Mouse (Mus musculus): ENCODE results near the gene Emx1. TPM values are rescaled to one million over a fixed set of nuclear protein-coding genes. Genes with fewer than 3 reads are reported as not detected.
"Not testable (repeated sequence)": the region's sequence is repeated elsewhere in the genome, so short reads cannot be mapped to it uniquely, and the experiment has no call there.

The Emx1 gene
- total and polyA plus RNA-seq, 2 experiments from 2014 or later, result 0.11 to 0.52 TPM

GRCm38 (mm10) chr6:85153970-85154540 lies 33.2 kb upstream of the Emx1 start:
- Histone ChIP-seq H3K9ac (replicated peaks; ENCODE audit: low read length) (no peak overlapping the region), H3K27ac (no peak overlapping the region), H3K27me3 (ENCODE audit: insufficient read depth, low read length) (no peaks in the 10 kb centered on the region), H3K36me3 (ENCODE audit: insufficient read depth, low read length) (no peaks in the 10 kb centered on the region), H3K4me1 (ENCODE audit: insufficient read depth, low read length) (no peaks in the 10 kb centered on the region), H3K4me3 (ENCODE audit: low read length) (no peak overlapping the region), H3K9me3 (ENCODE audit: low read length) (no peaks in the 10 kb centered on the region), H3K4me2 (ENCODE audit: low read depth, low read length) (no peak overlapping the region)
- TF ChIP-seq CTCF (IDR thresholded peaks at IDR 0.05; ENCODE audit: low read depth), result peak; percentile 90
- DNase-seq (ENCODE audit: low spot score) (peak; percentile 91), ATAC-seq (peak; percentile 79)
- 11% methylated on average over 9 of the region's 9 CpGs for WGBS

- H3K36me3 ChIP-seq (ENCODE audit: insufficient read depth, low read length), result no peaks in the 10 kb centered on the region
- H3K27me3 ChIP-seq (ENCODE audit: insufficient read depth, low read length), result no peaks in the 10 kb centered on the region
- H3K9me3 ChIP-seq (ENCODE audit: low read length), result no peaks in the 10 kb centered on the region
- 2% methylated on average over 34 of the region's 34 CpGs for WGBS
- H3K27ac ChIP-seq, result no peak overlapping the region
- TF ChIP-seq CTCF (IDR thresholded peaks at IDR 0.05; ENCODE audit: low read depth), result peak; percentile 67
- peak overlapping the region; percentile 70 for H3K4me2 ChIP-seq (ENCODE audit: low read depth, low read length)
- ATAC-seq (peak; percentile 30; the same call in 1 of the 2 replicates), DNase-seq (ENCODE audit: low spot score) (peak; percentile 66)
- H3K9ac ChIP-seq (replicated peaks; ENCODE audit: low read length), result peak overlapping the region; percentile 7; the same call in 1 of the 2 replicates
- peak overlapping the region; percentile 20 for H3K4me3 ChIP-seq (ENCODE audit: low read length)
- no peaks in the 10 kb centered on the region for H3K4me1 ChIP-seq (ENCODE audit: insufficient read depth, low read length)
These were observed 32.2 kb upstream of the Emx1 start for GRCm38 (mm10) chr6:85154861-85155528.

DNA sequence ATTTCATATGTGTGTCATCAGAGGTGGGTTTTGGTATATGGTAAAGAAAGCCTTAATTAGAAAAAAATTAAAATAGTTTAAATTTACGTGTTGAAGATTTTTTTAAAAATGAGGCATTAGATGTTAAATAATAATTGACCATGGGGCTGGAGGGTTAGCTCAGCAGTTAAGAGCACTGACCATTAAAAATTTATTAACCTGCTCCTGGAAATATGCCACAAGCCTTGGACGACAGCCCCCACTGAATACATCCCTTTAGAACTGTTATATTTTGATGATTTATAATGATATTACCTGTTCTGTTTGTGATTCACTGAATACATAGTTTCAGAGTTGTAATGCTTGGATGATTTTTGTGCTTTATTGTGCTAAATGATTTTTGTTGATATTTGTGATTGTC lies 30.7 kb upstream of the Emx1 start:
- H3K4me3 ChIP-seq (ENCODE audit: low read length); H3K9ac ChIP-seq (replicated peaks; ENCODE audit: low read length); H3K9me3 ChIP-seq (ENCODE audit: low read length); H3K27ac ChIP-seq; H3K4me1 ChIP-seq (ENCODE audit: insufficient read depth, low read length); H3K4me2 ChIP-seq (ENCODE audit: low read depth, low read length); H3K27me3 ChIP-seq (ENCODE audit: insufficient read depth, low read length); DNase-seq (ENCODE audit: low spot score); H3K36me3 ChIP-seq (ENCODE audit: insufficient read depth, low read length); ATAC-seq: not testable (repeated sequence)
- WGBS, result 80% methylated on average over 2 of the region's 2 CpGs

- DNase-seq (ENCODE audit: low spot score); H3K27ac ChIP-seq; H3K4me1 ChIP-seq (ENCODE audit: insufficient read depth, low read length); H3K4me2 ChIP-seq (ENCODE audit: low read depth, low read length); H3K4me3 ChIP-seq (ENCODE audit: low read length); ATAC-seq; H3K9ac ChIP-seq (replicated peaks; ENCODE audit: low read length); H3K9me3 ChIP-seq (ENCODE audit: low read length); H3K36me3 ChIP-seq (ENCODE audit: insufficient read depth, low read length); H3K27me3 ChIP-seq (ENCODE audit: insufficient read depth, low read length): not testable (repeated sequence)
- TF ChIP-seq CTCF (IDR thresholded peaks at IDR 0.05; ENCODE audit: low read depth), result peak; percentile 49
- WGBS, result 79% methylated on average over 4 of the region's 4 CpGs
These were observed 29.0 kb upstream of the Emx1 start for GRCm38 (mm10) chr6:85158040-85158804.

GRCm38 (mm10) chr6:85159092-85159760 lies 28.0 kb upstream of the Emx1 start:
- not testable (repeated sequence) for H3K27ac ChIP-seq; H3K36me3 ChIP-seq (ENCODE audit: insufficient read depth, low read length); H3K9me3 ChIP-seq (ENCODE audit: low read length); H3K4me3 ChIP-seq (ENCODE audit: low read length); H3K27me3 ChIP-seq (ENCODE audit: insufficient read depth, low read length); H3K9ac ChIP-seq (replicated peaks; ENCODE audit: low read length); H3K4me2 ChIP-seq (ENCODE audit: low read depth, low read length); H3K4me1 ChIP-seq (ENCODE audit: insufficient read depth, low read length)
- ATAC-seq (peak; percentile 65; the same call in 1 of the 2 replicates), DNase-seq (ENCODE audit: low spot score) (peak; percentile 69)
- WGBS, result 20% methylated on average over 6 of the region's 6 CpGs
- peak; percentile 85 for TF ChIP-seq CTCF (IDR thresholded peaks at IDR 0.05; ENCODE audit: low read depth)

- ATAC-seq (peak; percentile 45; the same call in 1 of the 2 replicates), DNase-seq (ENCODE audit: low spot score) (peak; percentile 89)
- no peak overlapping the region for H3K4me2 ChIP-seq (ENCODE audit: low read depth, low read length)
- peak; percentile 93 for TF ChIP-seq CTCF (IDR thresholded peaks at IDR 0.05; ENCODE audit: low read depth)
- 38% methylated on average over 4 of the region's 4 CpGs for WGBS
- H3K36me3 ChIP-seq (ENCODE audit: insufficient read depth, low read length), result no peaks in the 10 kb centered on the region
- H3K4me3 ChIP-seq (ENCODE audit: low read length), result no peak overlapping the region
- H3K27me3 ChIP-seq (ENCODE audit: insufficient read depth, low read length), result no peaks in the 10 kb centered on the region
- H3K27ac ChIP-seq, result no peak overlapping the region
- H3K4me1 ChIP-seq (ENCODE audit: insufficient read depth, low read length), result no peaks in the 10 kb centered on the region
- H3K9ac ChIP-seq (replicated peaks; ENCODE audit: low read length), result no peak overlapping the region
- no peaks in the 10 kb centered on the region for H3K9me3 ChIP-seq (ENCODE audit: low read length)
These were observed 26.9 kb upstream of the Emx1 start for GRCm38 (mm10) chr6:85160201-85160923.
